Mouse (Mus musculus) c-Kit-positive CD71-negative TER-119-negative erythroid progenitor cells, embryonic 14.5 days (primary cell): Measurements from ENCODE around the gene Cpz.

ENCODE experiments used
- DNase-seq: peaks from one replicate; pipeline ENCODE4 v3.0.0-alpha.2; 2013; ENCODE audit warnings: low read depth

Cpz gene

GRCm38 (mm10) chr5:35525469-35526123 lies at the start of gene Cpz:
Gene Cpz (minus strand): TSS chr5:35525698.
- no peak for DNase-seq

- peak; percentile 75 for DNase-seq
Measured at GRCm38 (mm10) chr5:35574653-35575599, 49.4 kb upstream of the Cpz start, which contains the start of gene Trmt44. Gene Trmt44 (minus strand): TSS chr5:35575070.

DNA sequence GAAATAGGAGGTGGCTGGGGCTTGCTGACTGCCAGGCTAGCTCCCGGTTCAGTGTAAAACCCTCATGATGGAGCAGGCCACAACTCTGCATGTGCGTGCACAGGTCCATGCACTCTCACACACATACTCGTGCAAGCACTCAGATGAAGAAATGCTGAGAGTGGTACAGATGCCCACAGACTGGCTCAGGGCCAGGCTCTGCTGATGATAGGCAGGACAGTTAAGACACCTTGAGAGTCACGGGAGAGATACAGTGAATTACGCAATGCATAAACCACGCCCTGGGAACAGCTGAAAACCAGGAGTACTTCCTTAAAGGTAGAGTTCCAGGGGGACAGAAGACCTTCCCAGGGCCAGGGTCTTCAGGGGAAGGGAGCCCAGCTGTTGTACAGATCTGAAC lies 46.0 kb upstream of the Cpz start:
- DNase-seq = no peak

DNA sequence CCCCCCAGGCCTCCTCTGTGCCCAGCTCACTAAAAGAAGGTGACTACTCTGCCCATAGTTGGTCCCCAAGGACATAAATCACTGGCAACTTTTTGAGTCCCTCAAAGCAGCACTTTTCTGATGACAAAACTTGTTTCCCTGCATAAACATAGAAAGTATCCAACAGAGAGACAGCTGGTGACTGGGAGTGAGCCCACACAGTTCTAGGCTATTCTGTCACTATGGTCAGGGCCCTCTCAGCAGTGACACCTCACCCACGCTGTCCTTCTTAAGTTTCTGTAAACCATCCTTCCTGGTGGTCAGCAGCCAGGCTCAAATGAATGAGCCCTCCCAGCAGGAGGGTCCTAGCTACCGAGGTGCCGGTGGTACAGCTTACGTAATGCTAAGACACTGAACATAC lies 41.1 kb upstream of the Cpz start:
- no peak for DNase-seq

- DNase-seq = no peak
Measured at GRCm38 (mm10) chr5:35565217-35565616, 39.7 kb upstream of the Cpz start.

- DNase-seq = no peak
Measured at GRCm38 (mm10) chr5:35563449-35563848, 38.0 kb upstream of the Cpz start.

GRCm38 (mm10) chr5:35562616-35563015 lies 37.1 kb upstream of the Cpz start:
- no peak for DNase-seq

DNA sequence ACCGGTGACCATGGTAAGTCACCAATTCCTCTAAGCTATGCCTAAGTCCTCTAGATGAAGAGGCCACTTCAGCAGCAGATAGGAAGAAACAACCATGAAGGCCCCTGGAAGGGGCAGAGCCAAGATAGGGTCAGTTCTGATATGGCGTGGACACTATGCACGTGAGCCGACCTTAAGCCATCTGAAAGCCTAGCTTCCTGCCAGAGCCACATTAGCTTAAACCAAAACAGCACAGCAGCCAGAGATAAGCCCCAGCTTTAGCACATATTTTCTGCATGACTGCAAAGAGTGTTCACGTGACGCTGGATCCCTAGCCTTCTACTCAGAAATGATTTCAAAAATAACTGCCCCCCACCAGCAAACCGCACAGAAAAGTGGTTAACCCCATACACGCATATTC lies 33.9 kb upstream of the Cpz start:
- no peak for DNase-seq

GRCm38 (mm10) chr5:35557946-35558621 lies 32.6 kb upstream of the Cpz start:
- no peak for DNase-seq

- no peak for DNase-seq
Measured at GRCm38 (mm10) chr5:35556393-35556792, 30.9 kb upstream of the Cpz start.

DNA sequence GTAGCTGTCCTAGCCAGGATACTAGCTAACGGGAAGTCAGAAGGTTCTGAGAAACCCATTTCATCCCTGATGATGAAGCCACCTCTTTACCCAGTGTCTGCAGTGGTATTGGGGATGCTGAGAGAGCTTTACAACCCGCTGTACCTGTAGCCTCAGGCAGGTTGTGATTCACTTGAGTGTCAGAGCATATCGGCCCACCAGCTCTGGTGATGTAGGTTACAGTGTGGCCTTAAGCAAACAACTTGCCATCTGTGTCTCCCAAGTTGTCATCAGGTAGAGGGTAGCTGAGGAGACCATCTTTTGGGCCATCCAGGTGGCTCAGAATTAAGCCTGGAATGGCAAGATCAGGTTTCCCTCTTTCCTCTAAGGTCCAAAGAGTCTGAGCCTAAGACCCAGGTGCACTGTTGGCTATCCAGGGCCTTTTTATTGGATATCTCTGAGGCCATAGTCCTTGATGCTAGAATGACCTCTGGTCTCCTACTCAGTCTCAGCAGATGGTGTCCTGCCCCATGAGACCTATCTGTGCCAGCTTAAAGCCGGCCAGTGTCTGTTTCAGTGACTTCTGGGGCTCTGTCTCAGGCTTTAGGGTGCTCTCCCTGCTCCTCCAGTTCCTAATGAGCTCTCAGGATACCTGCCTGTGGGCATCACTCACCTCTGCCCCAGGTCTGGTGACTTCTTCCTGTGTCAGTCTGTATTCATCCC lies 27.5 kb upstream of the Cpz start:
- no peak for DNase-seq

- DNase-seq = no peak
Measured at GRCm38 (mm10) chr5:35551855-35552837, 26.6 kb upstream of the Cpz start.

GRCm38 (mm10) chr5:35546127-35546526 lies 20.6 kb upstream of the Cpz start:
- no peak for DNase-seq

- DNase-seq = no peak
Measured at GRCm38 (mm10) chr5:35541059-35541790, 15.7 kb upstream of the Cpz start.

DNA sequence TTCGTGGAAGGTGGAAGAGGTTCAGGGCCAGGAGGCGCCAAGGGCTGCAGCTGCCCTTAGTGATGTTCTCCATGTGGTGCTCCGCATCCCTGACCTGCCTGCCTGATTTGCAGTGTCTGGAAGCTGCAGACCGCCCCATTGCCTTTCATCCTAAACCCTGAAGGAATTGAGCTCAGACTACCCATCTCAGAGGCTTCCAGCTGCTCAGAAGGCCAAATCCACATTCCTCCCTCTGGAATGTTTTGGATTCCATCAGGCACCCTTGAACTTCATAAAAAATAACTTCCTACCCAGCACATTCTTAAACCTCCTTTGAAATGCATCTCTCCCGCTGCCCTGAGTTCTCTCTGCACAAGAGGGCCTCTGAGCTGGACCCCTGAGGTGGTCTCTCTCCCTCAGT lies 15.1 kb upstream of the Cpz start:
- no peak for DNase-seq

DNA sequence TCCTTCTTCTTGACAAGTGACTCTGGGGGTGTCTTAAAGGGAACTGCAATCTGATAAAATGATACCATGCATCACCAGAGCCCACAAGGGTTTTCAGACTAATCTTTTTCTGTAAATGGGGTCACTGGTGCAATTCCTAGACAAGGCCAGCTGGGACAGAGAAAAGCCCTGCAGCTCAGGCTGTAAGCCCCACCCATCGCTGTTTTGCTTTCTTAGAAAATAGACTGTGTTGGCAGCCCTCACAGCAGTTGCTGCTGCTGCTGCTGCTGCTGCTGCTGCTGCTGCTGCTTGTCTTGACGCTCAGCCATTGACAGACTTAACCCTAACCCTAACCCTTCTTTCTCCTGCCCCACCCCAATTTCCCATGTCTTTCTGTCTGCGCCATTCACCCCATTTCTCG lies 14.1 kb upstream of the Cpz start:
- DNase-seq = no peak

DNA sequence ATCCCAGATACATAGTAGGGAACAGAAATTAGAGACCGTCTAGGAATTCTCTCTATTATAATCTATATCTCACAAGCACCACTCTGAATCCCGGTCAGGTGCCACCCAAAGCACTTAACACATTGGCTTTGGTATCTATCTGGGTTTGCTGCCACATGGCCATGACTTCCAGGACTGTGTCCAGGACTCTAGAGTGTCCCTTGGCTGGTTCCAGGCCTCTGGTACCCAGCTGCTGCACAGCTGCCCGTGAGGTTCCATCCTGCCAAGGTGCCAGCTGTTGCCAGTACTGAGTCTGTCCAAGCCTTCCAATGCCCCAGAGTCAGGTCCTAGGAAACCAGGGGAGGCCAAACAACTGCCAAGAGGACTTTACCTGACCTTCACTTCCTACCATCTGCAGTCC lies 12.5 kb upstream of the Cpz start:
- DNase-seq = no peak

DNA sequence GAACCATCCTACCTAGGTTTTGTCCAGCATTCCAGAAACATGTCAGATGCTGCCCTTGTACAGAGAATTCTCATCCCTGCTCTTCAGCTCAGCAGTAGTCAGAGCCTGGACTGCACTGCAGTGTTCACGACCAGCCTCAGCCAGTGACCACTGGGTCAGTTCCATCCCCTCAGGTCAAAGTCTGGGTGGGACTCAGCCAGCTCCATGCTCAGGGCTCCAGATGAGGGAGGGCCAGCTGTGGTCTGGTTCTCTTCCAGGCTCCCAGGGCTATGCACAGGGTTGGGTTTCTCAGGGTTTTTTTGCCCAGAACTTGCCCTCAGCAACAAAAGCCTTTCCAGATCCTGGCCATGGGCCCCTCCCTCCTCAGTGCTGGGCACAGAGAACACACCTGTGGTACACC lies 12.0 kb upstream of the Cpz start:
- DNase-seq = no peak

DNA sequence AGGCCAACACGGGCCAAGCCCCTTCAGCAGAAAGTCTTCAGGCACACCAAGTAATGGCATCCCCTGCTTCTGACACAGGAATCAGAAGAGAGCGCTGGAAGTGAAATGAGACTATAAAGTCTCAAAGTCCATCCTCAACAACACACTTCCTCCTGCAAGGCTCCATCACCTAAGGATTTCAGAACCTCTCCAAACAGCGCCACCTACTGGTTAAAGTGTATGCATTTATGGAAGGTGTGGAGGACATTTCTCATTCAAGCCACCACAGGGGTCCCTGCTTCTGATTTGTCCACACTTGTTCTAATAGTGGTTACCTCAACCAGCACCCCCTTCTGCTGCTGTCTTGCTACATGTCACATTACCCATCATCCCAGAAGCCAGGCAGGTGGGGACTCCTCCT lies 10.8 kb upstream of the Cpz start:
- DNase-seq = peak; percentile 17

DNA sequence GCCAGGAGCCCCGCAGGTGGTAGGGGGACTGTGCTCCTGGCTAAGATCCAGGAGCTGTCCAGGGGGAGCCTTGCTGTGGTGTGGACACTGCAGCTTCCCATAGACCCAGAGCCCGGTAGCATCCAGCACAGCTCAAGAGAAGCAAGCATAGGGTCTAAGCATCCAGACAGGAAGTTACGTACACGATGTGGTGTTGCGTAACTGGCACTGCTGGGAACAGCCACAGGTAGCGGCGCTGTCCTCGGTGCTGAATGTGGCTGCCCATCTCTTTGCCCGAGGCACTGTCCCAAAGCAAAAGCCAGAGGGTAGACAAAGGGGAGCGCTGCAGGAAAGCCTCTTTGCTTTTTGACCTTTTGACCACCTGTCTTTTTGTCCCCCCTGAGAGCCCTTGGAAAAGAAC lies 6.1 kb upstream of the Cpz start:
- DNase-seq = peak; percentile 42
